Mouse (Mus musculus) lung, adult 2 months (tissue): Measurements from ENCODE around the gene Efhb.

Experiments
- CTCF ChIP-seq: fragments of 200-500 bp; IDR thresholded peaks from 2 replicates; pipeline ENCODE4 v1.5.1; 2011; ENCODE audit warnings: mild to moderate bottlenecking, low read length, control low read depth; ENCODE audit not compliant: insufficient read depth
- POLR2A ChIP-seq: fragments of 200-500 bp; IDR thresholded peaks from 2 replicates; pipeline ENCODE4 v1.6.1; 2011; ENCODE audit warnings: low read depth, mild to moderate bottlenecking, control low read depth, low read length, borderline replicate concordance; ENCODE audit errors: extremely low read depth

DNA sequence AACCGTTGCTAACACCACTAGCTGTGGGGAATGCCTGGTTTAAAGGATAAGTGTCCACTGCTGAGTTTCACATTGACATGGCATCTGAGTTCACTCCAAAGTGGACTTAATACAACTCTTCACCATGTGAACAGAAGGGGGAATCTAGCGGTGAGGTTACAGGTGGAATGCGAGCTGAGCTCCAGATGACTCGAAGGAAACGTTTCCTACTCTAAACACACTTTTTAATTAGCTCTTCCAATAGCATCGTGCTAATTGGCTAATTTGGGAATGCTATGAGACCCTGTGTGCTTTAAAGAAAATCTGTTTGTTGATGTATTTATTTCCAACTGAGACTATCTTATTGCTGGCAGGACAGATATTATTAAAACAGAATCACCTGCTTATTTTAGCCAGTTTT is 76.3 kb downstream of the Efhb start:
- TF ChIP-seq POLR2A, result no peak
- no peak for TF ChIP-seq CTCF
